Mouse (Mus musculus) lung, postnatal 0 days (tissue): ENCODE results near the gene Fut7.

Experiments
- CTCF ChIP-seq: IDR thresholded peaks from 2 replicates; pipeline ENCODE4 v1.5.1; 2016; ENCODE audit warnings: antibody characterized with exemption, mild to moderate bottlenecking
- EP300 ChIP-seq: IDR thresholded peaks from 2 replicates; pipeline ENCODE4 v1.6.1; 2016; ENCODE audit warnings: antibody characterized with exemption, mild to moderate bottlenecking, control low read depth

DNA sequence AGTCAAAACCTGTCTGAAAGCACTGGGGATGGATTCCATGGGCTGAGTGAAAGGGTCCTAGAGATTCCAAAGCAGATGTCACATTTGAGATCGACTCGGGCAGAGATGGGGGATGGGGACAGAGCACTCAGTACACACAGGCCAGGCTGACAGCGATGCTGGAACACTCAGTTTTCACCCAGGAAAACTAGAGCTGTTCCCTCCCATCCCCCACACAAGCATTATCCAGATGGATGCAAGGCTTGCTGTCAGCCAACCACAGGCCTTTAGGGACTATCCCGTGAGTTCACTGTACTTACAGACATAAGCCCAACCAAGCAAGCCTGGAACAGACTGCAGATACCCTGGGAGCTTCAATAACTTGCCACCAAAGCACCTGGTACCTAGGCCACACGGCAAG lies 31.8 kb upstream of the Fut7 start:
- TF ChIP-seq CTCF: no peak
- no peak for TF ChIP-seq EP300
